Mouse (Mus musculus): ENCODE measurements around the gene Atp2a1.
A peak's percentile ranks its signal among the peaks of the same experiment; 100 is the strongest.
"Not testable (repeated sequence)": the region's sequence is repeated elsewhere in the genome, so short reads cannot be mapped to it uniquely, and the experiment has no call there.

Gene Atp2a1

DNA sequence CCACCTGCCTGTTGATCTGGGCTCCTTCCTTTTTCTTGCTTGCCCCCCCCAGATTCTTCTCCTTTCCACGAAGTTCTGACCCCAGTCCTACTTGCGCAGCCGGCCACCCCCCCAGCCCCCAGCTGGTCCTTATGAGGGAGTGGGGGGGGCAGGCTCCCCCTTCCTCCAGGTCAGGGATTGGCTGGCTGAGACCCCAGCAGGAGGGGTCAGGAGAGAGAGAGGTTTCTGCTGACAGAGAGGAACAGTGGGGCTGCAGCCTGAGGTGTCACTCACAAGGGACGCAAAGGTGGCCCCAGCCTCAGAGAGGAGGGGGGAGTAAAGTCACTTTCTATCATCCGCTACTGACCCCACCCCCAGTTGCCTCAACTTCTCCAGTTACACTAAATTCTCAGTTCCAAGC is at the start of gene Atp2a1:
TSS of gene Atp2a1 (minus strand) at position 105 of the 400 bp plus-strand sequence.
- DNase-seq (ENCODE audit: low spot score in 2 of 2): no peak

DNA sequence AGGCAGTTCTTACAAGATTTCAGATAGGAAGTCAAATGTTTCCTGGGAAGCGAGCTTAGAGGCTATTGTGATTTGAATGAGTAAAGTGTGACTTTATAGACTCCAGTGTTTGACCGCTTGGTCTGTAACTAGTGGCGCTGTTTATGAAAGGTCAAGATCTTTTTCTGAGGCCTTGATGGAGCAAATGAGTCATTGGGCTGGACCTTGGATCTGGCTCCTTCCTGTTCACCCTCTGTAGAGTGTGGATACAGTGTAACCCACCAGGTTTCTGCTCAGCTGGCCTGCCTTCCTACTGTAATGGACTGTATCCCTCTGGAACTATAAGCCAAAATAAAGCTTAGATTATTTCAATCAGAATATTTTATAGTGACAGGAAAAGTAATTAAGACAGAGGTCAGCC is 48.4 kb upstream of the Atp2a1 start:
- no peak for DNase-seq (ENCODE audit: low spot score in 2 of 2)

- DNase-seq (ENCODE audit: low spot score in 2 of 2): no peak
These were observed 44.3 kb upstream of the Atp2a1 start for GRCm38 (mm10) chr7:126507126-126507778.

DNA sequence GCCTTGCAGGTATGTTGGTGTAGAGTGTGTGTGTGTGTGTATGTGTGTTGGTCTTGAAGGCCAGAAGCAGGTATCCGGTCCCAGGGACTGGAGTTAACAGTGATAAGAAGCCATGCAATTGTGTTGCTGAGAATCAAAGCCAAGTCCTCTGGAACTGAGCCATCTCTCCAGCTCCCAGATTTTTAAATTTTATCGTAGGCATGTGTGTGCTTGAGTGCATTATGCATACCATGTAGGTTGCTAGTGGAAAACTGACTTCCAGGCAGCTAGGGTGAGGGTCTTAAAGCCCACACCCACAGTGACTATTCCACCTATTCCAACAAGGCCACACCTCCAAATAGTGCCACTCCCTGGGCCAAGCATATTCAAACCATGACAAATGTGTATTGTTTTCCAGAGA is 42.0 kb upstream of the Atp2a1 start:
- DNase-seq (ENCODE audit: low spot score in 2 of 2): no peak

- DNase-seq (ENCODE audit: low spot score in 2 of 2): peak; percentile 97 to 98
These were observed 40.5 kb upstream of the Atp2a1 start, which contains the start of gene Atxn2l for GRCm38 (mm10) chr7:126503273-126503878. Atxn2l (minus strand) TSS chr7:126503437.

GRCm38 (mm10) chr7:126502751-126503150 is 39.8 kb upstream of the Atp2a1 start:
- DNase-seq (ENCODE audit: low spot score in 2 of 2): no peak

- DNase-seq (ENCODE audit: low spot score in 2 of 2): peak; percentile 94 to 95
These were observed 39.3 kb upstream of the Atp2a1 start for GRCm38 (mm10) chr7:126502023-126502741.

DNA sequence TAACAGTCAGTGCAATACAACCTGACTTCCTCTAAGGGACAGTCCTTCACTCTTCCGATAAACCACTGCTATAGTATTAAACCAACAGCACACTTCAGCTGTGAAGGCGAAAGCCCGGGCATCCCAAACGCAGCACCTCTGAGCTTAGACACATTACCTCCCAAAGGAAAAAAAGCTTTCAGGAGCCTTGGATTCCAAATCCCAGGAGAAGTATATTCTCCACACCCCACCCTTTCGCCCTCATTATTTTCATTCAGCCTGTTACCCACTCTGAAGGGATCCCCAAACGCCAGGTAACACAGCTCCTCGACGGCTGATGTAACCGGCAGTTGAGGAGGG is 38.7 kb upstream of the Atp2a1 start:
- no peak for DNase-seq (ENCODE audit: low spot score in 2 of 2)

DNA sequence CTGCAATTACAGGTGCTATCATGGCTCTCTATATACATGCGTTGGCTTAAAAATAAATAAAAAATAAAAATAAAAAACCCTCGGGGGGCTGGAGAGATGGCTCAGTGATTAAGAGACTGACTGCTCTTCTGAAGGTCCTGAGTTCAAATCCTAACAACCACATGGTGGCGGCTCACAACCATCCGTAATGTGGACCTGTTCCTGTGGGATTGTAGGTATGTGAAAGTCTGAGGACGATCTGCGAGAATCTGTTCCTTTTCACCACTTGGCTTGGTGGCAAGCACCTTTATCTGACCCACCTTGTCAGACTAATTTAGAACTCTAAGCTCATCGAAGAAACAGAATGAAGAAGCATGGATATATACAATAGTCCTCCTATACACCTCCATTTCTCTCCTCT is 36.5 kb upstream of the Atp2a1 start:
- DNase-seq (ENCODE audit: low spot score in 2 of 2): no peak

DNA sequence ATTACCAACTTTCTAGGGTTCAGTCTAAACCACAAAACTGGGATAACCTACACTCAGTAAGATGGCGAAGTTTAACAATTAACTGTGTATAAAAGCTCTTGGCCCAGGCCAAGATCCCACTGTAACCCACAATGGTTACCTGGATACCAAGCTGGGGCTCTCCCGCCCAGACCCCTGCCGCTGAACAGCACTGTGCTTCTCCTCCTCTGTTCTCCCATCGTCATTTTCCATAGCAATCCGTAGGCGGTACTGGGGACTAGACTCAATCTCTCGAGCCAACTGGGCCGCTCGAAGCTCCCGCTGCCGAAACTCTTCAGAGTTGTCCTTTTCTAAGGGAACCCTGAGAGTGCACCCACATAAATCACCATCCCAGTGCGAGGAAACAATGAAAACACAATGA is 35.1 kb upstream of the Atp2a1 start:
- DNase-seq (ENCODE audit: low spot score in 2 of 2): no peak

DNA sequence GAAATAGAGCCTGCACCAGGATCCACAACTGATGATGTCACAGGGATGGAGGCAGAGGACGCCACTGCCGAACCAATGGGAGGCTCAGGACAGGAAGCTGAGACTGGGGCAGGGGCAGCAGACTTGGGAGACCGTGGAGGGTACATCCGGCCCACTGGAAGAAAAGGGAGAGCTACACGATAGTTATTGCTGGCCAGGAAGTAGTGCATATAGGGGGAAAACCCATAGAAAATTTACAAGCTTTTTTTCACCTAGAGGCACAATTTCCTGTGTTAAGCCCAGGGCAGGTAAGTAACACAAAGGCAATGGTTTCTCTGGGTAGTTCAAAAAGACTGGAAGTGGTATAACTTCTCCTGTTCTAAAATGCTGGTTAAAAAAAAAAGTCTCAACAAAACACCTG is 33.6 kb upstream of the Atp2a1 start:
- no peak for DNase-seq (ENCODE audit: low spot score in 2 of 2)

GRCm38 (mm10) chr7:126494120-126494519 is 31.2 kb upstream of the Atp2a1 start:
- DNase-seq (ENCODE audit: low spot score in 2 of 2): no peak

- DNase-seq (ENCODE audit: low spot score in 2 of 2): no peak
These were observed 29.1 kb upstream of the Atp2a1 start for GRCm38 (mm10) chr7:126491973-126492372.

DNA sequence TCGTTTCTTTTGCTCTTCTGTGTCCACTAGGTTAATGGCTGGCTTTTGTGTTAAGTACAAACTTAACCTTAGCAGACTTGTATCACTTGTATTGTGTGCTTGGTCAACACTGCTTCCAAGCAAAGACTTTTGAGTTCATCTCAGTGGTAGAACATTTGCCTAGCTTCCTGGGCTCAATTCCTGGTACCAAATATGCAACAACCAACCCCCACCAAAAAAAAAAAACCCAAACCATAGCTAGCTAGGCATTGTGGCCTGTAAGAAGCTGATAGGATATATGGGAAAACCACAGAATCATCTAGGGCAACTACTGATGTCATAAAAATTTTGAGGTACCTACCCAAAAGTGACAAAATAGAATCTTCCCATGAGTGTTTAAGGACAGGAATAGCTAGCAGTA is 28.1 kb upstream of the Atp2a1 start:
- no peak for DNase-seq (ENCODE audit: low spot score in 2 of 2)

DNA sequence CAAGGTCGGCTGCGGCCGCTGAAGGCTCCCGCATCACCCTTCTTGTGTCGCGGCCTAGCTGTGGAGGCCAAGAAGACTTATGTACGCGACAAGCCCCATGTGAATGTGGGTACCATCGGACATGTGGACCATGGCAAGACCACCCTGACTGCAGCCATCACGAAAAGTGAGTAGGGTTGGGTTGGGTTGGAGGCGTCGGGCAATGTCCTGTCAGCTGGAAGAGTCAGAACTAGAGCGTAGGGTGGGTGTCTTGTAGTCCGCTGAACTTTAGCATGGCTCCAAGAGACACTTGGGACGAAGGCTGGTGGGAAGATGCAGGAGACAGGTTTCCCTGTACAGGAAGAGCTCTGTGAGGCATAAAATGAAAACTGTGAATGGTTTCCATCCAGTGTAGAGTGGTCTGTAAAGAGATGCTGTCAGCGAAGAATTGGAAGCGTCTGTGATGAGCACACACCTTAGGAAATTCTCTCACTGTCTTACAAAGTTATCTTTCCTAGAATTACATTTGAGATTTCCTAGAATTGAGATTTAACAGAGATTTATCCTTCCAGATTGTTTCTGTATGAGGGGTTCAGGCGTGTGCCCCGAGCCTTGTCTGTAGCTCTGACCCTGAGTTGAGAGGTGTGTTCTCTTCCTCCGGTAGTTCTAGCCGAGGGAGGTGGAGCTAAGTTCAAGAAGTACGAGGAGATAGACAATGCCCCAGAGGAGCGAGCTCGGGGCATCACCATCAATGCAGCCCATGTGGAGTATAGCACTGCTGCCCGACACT is 24.9 kb upstream of the Atp2a1 start:
- DNase-seq (ENCODE audit: low spot score in 2 of 2): not testable (repeated sequence)

DNA sequence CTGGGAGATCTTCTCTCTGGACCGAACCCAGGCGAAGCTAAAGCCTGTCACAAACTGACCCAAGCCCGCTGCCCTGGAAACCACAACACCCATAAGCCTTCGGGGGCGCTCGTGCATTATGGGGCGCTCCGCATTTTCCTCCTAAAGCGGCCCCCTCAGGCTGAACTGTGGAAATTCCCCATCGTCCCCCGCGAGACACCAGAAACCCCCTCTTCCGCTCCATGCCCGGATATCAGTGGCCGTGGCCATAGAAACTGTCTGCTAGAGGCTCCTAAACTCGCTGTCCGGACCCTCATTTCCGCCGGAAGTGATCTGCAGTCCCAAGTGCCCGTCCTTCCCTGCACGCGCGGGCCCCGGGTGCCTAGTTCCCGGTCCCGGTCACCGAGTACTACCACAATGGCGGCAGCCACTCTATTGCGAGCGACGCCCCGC is 24.2 kb upstream of the Atp2a1 start, which contains the start of gene Tufm:
TSS of gene Tufm (plus strand) at position 310 of the 432 bp plus-strand sequence.
- DNase-seq (ENCODE audit: low spot score in 2 of 2): peak; percentile 97 to 98

DNA sequence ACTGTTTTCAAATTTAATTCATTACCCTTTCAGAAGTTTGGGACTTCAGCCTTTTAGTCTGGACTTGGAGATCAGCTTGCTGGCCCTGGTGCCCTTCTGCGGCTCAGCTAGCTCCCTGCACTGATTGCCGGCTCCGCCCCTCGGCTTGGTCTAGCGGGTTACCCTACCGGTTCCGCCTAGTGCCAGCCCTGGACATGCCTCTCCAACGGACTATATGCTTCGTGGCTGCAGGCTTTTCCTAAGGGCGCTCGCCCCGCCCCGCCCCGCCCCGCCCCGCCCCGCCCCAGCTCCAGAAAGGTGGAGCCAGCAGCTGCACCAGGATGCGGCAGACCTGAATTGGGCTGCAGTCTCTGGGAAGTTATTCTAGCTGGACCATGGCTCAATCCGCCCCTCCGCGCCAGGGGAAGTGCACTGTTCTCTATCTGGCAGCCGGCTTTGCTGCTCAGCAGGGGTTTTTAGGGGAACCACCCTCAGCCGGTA is 19.5 kb upstream of the Atp2a1 start:
- peak; percentile 81 to 83 for DNase-seq (ENCODE audit: low spot score in 2 of 2)

DNA sequence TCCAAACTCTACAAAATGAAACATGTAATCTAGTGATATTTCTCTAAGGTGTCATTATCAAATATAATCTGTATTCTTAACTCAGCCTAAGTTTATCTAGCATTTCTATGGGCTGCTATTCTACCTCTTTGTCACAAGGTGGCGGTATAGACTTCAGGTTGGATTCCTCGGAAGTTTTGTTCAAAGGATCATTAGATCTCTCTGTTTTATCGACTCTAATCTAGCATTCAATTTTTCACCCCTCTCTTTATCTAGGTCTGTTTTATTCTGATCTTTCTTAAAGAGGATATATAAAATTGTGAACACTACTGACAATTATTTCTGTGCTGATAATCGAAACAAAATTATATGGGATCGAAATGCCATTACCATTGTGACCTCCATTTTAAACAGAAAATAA is 18.8 kb upstream of the Atp2a1 start:
- no peak for DNase-seq (ENCODE audit: low spot score in 2 of 2)

DNA sequence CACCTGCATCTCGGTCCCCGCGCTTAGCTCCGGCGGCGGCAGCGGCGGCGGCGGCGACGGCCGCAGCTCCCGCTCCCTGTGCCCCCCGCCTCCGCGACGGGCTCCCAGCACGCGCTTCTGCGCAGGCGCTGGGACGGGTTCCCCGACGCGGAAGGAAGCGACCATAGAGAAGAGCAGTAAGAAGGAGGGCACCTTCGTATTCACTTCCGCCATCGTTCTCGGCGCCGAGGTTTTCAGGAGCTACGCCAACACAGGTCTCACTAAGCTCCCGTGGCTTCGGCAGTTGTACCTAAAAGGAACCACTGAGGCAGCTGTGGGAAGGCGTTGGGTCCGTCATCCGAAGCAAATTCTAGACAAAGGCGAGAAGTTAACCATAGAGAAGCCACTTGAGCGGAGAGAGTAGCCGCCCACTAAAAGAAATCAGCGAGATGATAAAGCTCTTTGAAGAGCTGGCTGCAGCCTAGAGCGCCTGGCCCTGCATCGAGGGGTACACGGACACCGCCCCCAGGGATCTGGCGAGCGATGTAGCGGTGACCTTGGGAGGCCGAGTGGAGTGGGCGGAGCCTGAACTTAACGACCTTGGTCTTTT is 12.2 kb upstream of the Atp2a1 start, which contains the start of gene Sh2b1:
TSS of gene Sh2b1 (minus strand) at position 432 of the 589 bp plus-strand sequence.
- peak; percentile 92 for DNase-seq (ENCODE audit: low spot score in 2 of 2)

DNA sequence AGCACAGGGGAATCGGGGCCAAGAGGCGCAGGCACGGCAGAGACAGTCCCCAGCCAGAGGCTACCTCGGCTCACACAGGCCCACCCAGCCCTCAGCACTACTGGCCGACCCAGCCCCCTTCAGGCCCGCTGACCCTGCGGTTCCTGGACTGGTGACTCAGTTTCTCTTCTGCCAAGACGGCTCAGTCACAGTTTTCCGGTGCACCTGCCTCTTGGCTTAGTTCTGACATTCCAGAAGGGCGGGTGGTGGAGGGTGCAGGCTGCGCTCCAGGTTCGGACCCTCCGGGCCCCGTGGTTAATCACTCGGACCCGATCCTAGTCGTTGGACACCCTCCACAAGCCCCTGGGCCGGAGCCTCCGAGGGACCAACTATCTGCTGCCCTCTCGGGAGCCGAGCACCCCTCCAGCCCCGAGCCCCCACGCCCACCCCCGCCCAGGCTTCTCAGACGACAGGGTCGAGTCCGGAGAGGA is 11.6 kb upstream of the Atp2a1 start:
- peak in 1 of 2 experiments; percentile 18 for DNase-seq (ENCODE audit: low spot score in 2 of 2)

- DNase-seq (ENCODE audit: low spot score in 2 of 2): no peak
These were observed 10.7 kb upstream of the Atp2a1 start for GRCm38 (mm10) chr7:126473470-126474086.

Data from heart, adult 9 months (tissue).